Mouse (Mus musculus) cerebellum, postnatal 36 days (tissue): ENCODE results near the gene Nrbf2.
A peak's percentile ranks its signal among the peaks of the same experiment; 100 is the strongest.

Experiments used
- DNase-seq, 2 experiments: peaks; one replicate each; pipeline ENCODE4 v3.0.0; 2021 to 2022; ENCODE audit warnings: mixed read lengths in 2 of 2

Gene Nrbf2

DNA sequence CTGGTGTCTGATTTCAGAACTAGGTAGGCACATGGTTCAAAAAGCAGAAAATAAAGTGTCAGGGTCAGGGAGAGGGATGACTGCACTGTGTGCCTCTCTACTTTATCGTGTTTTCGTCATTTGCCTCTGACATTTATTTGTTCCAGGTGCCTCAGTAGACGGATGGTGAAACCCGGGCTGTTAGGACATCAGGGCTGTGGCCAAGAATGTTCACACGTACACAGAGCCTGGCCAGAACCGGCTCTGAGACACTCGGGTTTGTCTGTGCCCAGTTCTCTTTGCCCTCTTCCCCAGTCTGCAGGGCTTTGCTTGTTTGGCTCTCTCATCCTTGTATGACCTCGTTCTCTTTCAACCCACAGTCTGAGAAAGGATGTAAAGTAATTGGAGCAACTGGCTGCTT lies 6.0 kb upstream of the Nrbf2 start:
- no peak for DNase-seq

DNA sequence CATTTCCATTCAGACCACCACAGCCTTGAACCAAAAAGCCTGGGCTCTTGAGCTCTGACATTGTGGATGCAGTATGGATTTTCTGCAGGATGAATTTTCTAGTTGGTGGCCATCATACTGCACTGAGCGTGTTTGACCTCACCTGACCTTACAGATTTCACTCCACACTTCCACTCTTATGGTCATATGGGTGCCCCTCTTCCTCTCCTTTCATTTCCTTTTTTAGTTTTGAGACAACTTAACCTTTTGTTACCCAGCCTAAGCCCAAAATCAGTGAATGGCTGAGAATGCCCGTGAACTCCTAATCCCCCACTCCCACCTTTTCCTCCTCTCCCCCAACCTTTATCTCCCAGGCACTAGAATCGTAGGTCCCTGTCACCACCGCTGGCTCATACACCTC lies 5.5 kb upstream of the Nrbf2 start:
- DNase-seq: no peak

DNA sequence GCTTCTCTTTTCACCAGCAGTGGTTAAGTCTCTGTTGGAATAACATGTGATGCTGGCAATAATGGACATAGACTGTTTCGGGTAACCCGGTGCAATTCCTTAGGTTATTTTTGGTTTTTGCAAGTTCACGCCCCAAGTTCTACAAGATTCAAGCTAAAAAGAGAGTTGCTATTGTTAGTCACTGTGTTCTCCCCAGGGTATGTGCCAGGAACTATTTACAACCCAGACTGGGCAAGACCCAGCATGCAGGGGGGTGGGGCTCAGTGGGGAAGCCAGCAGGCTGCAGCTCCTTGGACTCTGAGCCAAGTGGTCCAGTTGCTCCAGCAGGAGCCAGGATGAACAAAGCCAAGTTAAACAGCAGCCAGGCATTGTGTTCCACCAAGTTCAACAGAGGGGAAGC lies 2.8 kb upstream of the Nrbf2 start:
- DNase-seq: peak; percentile 19 to 29

DNA sequence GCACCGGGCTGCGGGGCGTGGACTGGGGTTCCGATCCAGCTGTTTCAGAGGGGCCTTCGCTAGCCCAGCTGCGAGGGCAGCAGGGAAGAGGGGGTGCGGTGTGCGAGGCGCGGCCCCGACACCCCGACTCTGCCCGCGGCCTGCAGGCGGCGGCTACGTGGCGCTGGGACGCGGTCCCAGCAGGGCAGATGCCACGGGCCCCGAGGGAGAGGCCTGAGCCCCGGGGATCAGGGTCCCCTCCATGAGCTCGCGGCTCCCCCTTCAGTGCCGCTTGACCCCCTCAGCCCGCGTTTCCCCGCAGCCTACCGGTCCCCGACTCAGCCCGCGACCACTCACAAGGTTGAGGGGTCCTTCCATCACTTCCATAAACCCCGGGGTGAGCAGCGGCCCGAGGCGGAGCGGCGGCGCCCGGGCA lies 337 bp downstream of the Nrbf2 start:
- peak in 1 of 2 experiments; percentile 48 for DNase-seq

DNA sequence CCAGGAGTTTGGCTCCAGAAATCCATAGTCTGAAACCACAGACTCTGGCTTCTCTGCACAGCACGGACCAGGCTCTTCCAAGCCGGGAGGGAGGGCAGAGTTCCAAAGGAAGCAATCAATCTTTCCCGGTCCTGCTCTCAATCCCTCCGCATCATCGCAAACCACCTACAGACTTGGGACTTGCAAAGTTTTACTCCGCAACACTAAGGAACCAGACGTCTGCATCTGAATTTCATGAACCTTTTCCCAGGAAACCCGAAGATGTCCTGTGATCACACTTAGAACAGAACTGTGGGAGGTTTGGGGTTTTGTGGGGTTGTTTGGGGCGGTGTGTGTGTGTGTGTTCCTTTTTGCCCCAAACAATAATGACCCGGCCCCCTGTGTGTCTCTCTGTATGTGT lies 794 bp downstream of the Nrbf2 start:
- DNase-seq: peak; percentile 14 to 16

DNA sequence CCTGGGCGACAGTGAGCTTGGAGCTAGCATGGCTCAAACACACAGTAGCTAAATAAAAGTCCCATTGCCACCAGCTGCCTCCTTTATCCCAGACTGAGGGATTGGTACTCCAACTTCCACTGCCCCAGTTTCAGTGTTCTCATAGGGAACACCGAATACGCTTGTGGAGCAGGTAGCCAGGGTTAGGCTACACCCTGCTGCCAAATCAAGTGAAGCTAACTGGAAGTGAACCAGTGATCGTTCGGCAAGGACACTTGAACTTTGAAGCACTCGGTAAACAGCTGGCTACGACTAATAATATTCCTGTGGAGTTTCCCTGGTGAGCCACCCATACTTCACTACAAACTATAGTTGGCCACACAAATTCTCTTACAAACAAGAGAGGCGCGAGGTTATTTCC lies 1.6 kb downstream of the Nrbf2 start:
- no peak for DNase-seq

DNA sequence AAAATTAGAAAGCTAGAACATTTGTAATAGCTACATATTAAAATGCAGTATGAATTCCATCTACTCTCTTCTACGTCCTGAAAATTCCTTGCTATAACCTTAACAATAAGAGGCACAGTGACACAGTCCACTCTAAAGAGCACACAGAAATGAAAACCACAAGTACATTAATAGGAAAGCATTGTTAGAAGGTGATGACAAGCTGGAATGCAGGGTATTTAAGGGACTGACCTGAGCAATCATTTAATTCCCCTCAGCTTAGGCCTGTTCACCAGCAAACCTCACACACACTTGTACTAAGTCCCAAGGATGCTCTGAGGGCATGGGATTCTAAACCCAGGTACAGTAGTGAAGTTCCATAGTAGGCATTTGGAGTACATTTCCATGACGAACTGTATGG lies 2.6 kb downstream of the Nrbf2 start:
- no peak for DNase-seq

DNA sequence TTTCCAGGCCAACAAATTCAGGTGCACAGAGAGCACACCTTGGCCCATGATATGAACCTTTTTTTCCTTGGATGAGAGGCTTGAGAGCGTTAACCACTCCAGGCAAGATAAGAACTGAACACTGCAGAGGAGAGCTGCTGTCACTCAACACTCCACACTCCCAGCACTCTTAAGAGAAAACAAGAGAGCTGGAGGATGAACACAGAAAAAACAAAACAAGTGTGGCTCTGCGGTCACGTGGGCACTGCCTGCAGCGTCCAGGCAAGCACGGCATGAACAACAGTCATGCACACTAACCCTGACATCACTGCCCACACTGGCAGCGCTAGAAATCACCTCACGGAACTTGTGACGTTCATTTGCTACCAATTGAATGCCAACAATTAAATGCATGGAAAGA lies 3.3 kb downstream of the Nrbf2 start:
- no peak for DNase-seq

DNA sequence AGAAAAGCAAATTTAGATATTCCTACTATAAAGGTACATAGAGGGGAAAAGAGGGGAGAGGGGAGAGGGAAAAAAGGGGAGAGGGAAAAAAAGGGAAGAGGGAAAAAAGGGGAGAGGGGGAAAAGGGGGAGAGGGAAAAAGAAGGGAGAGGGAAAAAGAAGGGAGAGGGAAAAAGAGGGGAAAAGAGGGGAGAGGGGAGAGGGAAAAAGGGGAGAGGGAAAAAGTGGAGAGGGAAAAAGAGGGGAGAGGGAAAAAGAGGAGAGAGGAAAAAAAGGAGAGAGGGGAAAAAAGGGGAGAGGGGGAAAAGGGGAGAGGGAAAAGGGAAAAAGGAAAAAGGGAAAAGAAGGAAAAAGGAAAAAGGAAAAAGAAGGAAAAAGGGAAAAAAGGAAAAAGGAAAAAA lies 9.2 kb downstream of the Nrbf2 start:
- DNase-seq: no peak

DNA sequence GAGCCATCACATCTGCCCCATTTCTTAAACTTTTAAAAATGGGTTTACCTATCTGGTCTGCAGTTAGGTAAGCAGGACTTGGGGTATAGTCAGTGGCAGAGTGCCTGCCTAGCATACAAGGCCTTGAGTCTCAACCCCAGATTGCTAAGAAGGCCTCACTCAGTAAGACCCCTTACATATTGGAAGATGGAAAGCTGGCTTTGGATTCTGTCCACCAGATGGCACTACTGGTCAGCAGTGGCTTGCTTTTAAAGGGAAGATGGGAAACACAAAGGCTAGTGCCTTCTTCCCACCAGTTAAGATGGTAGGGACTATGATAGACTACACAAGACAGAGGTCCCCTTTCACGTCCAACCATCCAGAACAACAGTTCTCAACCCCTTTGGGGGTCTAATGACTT lies 20.3 kb downstream of the Nrbf2 start:
- peak; percentile 18 to 37 for DNase-seq

DNA sequence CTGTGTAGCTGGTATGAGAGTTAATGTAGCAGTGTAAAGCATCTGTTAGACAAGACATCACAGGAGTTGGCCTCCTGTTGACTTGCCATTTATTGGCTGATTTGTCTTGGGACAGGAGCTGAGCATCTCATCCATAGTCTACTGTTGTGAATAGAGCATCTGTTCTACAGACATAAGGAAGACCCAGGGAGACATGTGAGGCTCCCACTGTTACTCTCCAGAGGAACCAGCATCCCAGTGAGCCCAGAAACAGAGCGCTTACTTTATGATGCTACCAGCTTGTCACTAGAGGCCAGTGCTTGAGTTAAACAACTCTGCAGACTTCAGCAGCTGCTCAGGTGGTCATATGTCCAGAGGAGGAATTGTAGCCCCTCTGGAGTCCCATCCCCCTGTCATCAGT lies 32.0 kb downstream of the Nrbf2 start:
- no peak for DNase-seq

DNA sequence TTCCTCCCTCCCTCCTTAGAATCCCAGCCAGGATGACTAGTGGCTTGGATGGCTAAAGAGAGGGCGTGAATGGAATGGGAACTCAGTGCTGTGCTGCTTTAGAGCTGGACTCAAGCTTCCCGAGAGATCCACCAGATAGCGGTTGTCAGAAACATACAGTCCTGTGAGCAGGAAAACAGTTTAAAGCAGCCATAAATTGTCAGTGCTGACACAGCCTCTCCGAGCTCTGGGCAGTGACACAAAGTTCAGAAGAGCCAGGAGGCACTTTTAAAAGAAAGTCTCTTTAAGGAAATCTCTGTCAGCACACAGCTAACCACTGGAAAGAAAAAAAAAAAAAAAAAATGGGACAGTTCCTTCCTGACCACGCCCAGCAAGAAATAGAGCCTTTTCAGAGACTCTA lies 32.8 kb downstream of the Nrbf2 start:
- no peak for DNase-seq

DNA sequence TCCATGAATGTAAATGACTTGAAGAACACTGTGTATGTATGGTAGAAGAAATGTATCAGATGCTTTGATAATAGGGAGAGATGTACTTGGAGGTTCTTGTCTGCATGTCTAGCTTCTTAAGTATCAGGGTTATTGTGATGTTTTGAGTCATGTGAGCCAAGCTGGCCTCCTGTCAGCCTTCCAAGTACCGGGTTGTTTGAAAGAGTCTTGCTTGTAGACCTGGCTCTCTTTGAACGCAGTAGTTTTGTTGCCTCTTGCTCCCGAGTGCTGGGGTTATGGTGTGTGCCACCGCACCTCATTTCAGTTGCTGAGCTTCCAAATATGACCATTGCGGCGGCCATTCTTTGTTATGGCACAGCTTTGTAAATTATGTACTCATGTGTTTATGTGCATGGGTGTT lies 34.3 kb downstream of the Nrbf2 start:
- no peak for DNase-seq

DNA sequence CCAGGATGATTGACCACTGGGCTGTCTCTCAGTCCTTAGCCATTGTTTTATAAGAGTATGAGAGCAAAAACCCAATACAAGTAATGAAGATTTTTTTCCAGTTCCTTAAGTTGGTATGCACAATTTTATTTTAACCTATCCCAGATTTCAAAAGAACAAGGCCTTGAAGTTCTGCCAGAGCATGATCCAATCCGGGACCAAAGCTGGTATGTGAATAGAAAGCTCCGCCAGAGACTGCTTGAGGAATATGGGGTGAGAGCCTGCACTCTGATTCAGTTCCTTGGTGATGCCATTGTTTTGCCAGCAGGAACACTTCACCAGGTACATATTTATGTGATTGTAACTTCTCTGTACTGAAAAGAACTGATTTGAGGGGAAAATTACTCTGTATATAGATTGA lies 35.6 kb downstream of the Nrbf2 start:
- DNase-seq: no peak

DNA sequence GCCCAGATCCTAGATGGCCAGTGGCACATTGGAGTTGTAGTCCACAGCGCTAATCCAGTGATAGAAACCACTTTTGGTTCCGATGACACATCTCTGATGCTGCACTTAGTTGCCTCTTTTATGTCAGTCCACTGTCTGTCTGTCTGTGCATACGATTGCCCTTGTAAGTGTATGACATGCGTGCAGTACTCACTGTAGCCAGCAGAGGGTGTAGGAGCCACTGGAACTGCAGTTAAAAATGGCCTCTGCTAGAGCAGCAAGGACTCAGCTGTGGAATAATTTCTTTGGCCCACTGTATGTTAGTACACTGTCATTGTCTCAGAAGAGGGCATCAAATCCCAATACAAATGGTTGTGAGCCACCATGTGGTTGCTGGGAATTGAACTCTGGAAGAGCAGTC lies 38.0 kb downstream of the Nrbf2 start:
- DNase-seq: peak; percentile 36 to 44

DNA sequence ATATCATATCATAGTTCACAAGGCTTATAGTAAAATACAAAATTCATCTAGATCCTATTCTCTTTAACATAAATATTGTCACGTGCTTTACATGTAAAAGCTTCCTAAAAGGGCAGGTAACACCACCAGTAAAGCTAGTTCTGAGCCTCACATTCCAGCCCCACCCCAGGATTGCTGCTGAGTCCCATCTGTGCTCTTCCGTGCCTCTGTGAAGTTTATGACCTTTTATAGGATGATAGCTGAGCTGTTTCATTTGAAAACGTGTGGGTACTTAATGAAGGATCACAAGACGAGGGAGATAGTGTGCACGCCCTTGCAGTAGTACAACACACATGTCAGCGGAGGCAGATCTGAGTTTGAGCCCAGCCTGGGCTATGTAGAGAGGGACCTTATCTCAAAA lies 54.7 kb downstream of the Nrbf2 start:
- no peak for DNase-seq

DNA sequence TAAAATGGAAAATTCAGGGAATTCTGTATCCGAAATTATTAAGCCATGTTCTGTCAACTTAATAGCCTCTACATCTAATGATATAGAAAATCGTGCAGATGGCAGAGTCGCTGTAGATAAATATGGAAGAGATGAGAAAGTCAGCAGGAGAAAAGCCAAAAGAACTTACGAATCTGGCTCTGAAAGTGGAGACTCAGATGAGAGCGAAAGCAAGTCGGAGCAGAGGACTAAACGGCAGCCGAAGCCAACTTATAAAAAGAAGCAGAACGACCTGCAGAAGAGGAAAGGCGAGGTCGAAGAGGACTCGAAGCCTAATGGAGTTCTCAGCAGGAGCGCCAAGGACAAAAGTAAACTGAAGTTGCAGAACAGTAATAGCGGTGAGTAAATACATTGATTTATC lies 58.6 kb downstream of the Nrbf2 start:
- no peak for DNase-seq

DNA sequence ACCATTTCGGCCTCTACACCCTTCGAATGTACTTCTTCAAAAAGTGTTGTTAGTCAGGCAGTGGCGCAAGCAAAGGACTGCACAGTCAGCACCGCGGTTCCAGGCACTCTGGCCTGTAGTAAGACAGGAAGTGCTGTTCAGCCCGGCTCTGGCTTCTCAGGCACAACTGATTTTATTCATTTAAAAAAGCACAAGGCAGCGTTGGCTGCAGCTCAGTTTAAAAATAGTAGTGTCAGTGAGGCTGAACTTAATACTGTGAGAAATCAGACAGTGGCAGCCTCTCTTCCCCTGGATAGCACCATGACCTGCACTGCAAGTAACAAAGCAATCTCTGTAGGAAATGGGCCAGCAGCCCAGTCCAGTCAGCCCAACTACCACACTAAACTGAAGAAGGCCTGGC lies 59.0 kb downstream of the Nrbf2 start:
- DNase-seq: peak; percentile 37 to 46

DNA sequence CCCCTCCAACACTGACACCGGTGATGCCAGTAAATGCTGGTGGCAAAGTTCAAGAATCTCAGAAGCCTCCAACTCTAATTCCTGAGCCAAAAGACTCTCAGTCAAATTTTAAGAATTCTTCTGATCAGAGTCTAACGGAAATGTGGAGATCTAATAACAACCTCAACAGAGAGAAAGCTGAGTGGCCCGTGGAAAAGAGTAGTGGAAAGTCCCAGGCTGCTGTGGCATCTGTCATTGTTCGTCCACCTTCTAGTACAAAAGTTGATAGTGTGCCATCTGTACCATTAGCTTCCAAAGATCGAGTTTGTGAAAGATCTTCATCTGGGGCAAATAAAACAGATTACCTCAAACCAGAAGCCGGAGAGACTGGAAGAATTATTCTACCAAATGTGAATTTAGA lies 59.6 kb downstream of the Nrbf2 start:
- DNase-seq: no peak

DNA sequence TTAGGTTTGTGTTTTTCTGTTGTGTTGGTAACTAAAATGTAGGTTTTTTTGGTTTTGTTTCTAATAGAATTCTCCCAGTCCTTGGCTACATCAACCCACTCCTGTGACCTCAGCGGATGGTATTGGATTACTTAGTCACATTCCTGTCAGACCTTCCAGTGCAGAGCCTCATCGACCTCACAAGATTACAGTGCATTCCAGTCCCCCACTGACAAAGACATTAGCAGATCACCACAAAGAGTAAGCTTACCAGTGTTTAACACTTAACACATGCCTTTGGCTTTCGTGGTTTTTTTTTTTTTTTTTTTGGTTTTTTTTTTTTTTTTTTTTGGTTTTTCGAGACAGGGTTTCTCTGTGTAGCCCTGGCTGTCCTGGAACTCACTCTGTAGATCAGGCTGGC lies 61.2 kb downstream of the Nrbf2 start:
- DNase-seq: no peak

DNA sequence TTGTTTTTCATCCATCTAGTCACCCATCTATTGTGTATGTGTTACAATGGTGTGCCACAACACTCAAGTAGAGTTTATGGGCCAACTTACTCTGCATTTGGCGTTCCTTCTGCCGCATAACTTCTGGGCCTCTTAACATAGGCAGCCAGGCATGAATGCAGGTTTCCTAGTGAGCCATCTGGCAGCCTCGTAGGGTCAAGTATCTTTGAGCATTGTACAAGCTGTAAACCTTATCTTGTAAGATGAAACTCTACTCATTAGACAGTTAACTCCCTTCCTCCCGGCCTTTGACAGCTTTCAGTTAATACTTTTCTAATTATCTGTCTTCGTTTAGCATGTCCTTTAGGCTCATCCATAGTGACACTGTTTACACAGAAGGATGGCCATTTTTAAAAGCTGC lies 63.8 kb downstream of the Nrbf2 start:
- peak; percentile 42 to 58 for DNase-seq

DNA sequence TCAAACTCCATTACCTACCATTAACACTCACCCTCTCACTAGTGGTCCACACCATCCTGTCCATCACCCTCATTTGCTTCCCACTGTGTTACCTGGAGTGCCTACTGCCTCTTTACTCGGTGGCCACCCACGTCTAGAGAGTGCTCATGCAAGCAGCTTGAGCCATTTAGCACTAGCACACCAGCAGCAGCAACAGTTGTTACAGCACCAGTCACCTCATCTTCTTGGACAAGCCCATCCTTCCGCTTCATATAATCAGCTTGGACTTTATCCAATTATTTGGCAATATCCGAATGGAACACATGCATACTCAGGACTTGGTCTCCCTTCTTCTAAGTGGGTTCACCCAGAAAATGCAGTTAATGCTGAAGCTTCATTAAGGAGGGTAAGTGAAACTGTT lies 64.9 kb downstream of the Nrbf2 start:
- DNase-seq: no peak

DNA sequence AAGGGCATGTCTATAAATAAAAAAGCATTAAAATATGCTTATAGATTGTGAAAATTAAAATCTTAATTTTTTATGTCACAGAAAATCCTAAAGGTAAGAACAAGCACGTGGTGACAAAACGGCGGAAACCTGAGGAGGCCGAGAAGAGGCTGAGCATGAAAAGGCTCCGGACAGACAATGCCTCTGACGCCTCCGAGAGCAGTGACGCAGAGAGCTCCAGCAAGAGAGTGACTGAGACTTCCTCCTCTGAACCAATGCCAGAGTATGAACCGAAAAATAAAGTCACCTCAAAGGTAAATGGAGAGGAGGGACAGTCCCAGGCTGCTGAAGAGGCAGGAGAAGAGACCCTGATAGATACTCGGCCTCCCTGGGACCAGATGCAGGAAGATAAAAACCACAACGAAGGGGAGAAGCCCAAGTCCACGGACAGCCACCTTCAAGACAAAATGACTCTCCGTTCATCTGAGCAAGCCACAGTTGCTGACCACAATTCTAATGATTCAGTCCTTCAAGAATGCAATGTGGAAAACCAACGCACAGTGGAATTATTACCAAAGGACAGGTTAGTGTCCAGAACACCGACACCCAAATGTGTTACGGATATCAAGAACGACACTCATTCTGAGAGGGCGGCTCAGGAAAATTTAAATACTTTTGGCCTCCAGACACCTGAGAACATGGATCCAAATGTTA lies 66.1 kb downstream of the Nrbf2 start:
- no peak for DNase-seq

DNA sequence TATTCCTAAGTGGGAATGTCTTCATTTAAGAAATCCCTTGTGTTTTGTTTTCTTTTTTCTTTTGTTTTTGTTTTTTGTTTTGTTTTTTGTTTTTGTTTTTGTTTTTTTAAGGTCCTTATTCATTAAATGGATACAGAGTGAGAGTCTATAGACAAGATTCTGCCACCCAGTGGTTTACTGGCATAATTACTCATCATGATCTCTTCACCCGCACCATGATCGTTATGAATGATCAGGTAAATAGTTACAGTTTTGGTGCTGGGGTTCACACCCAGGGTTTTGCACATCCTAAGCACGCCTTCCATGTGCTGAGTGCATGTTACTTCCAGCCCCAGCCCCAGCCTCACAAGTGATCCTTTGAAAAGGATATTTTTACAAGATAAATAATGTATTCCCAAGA lies 68.2 kb downstream of the Nrbf2 start:
- DNase-seq: no peak
